Mouse (Mus musculus) forebrain, embryonic 13.5 days (tissue): ENCODE results near the gene Il1rapl2. TPM values are rescaled to one million over a fixed set of nuclear protein-coding genes. Genes with fewer than 3 reads are reported as not detected.

ENCODE experiments used
- ATAC-seq: fragments of 200-750 bp; cut with Nextera tagmentation; 2 replicates; pipeline ENCODE4 v1.8.0; 2017
- H3K27ac ChIP-seq: fragments of 300-500 bp; sonication (generic); 2 replicates; pipeline ENCODE4 v1.5.1; 2015; ENCODE audit warnings: inconsistent platforms, mild to moderate bottlenecking, moderate library complexity
- H3K27me3 ChIP-seq: fragments of 300-500 bp; sonication (generic); 2 replicates; pipeline ENCODE4 v1.6.1; 2015; ENCODE audit warnings: mild to moderate bottlenecking, inconsistent platforms
- H3K36me3 ChIP-seq: fragments of 300-500 bp; sonication (generic); 2 replicates; pipeline ENCODE4 v1.6.1; 2015; ENCODE audit warnings: mild to moderate bottlenecking, inconsistent platforms; ENCODE audit not compliant: poor library complexity, severe bottlenecking
- H3K4me1 ChIP-seq: fragments of 300-500 bp; sonication (generic); 2 replicates; pipeline ENCODE4 v1.6.1; 2015; ENCODE audit warnings: inconsistent platforms
- H3K4me2 ChIP-seq: fragments of 300-500 bp; sonication (generic); 2 replicates; pipeline ENCODE4 v1.6.1; 2015; ENCODE audit warnings: inconsistent platforms, mild to moderate bottlenecking, moderate library complexity
- H3K4me3 ChIP-seq: fragments of 300-500 bp; sonication (generic); 2 replicates; pipeline ENCODE4 v1.5.1; 2015; ENCODE audit warnings: mild to moderate bottlenecking, inconsistent platforms
- H3K9ac ChIP-seq: fragments of 300-500 bp; sonication (generic); 2 replicates; pipeline ENCODE4 v1.6.1; 2015; ENCODE audit warnings: mild to moderate bottlenecking, inconsistent platforms
- H3K9me3 ChIP-seq: fragments of 300-500 bp; sonication (generic); replicated peaks from 2 replicates; pipeline ENCODE4 v1.6.1; 2016; ENCODE audit warnings: inconsistent platforms
- WGBS: fragments of 180-500 bp; shearing (Covaris S2); methylation state at CpG from one replicate; pipeline ENCODE4 v1.1.7; 2015; 5-methylcytosine and 5-hydroxymethylcytosine counted together
- polyA plus RNA-seq: library from polyadenylated mRNA; unstranded; fragments of >200 nt; fragmentation: Nextera tagmentation; extraction: Ambion mirVana; gene quantifications from 2 replicates; pipeline ENCODE4 v1.2.1, GENCODE M21; 2015

Il1rapl2 gene
- polyA plus RNA-seq, 1 experiment from 2014 or later, result 0.45 TPM

DNA sequence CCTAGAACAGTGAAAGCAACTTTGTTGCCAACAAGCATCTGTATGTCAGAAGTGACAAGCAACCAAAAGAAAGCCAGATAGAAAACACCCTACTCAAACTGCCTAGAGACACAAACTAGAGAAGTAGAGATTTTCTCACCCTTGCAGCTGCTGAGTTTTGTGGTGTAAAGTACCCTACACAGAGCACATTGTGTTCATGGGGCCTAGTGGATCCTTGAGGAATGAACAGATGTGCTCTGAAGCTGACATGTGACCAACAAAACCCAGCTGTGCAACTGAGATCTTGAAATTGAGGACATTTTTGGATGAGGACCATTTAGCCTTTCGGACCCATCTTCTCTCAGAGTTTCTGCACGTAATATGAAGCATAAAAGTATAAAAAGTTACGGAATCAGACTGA is 1268.0 kb downstream of the Il1rapl2 start:
- no peak overlapping the region for H3K4me3 ChIP-seq
- H3K9me3 ChIP-seq, result no peaks in the 10 kb centered on the region
- 92% methylated on average over 3 of the region's 3 CpGs for WGBS
- no peak overlapping the region for H3K4me2 ChIP-seq
- H3K27me3 ChIP-seq, result no peaks in the 10 kb centered on the region
- no peaks in the 10 kb centered on the region for H3K4me1 ChIP-seq
- no peaks in the 10 kb centered on the region for H3K36me3 ChIP-seq
- no peak overlapping the region for H3K9ac ChIP-seq
- H3K27ac ChIP-seq, result no peak overlapping the region
- ATAC-seq, result no peak
